Mouse (Mus musculus): ENCODE measurements around the gene Sde2.
"Not testable (repeated sequence)": the region's sequence is repeated elsewhere in the genome, so short reads cannot be mapped to it uniquely, and the experiment has no call there.

Gene Sde2

GRCm38 (mm10) chr1:180888556-180889042 lies 37.7 kb downstream of the Sde2 start:
- peak; percentile 70 for DNase-seq

GRCm38 (mm10) chr1:180889172-180889571 lies 38.2 kb downstream of the Sde2 start:
- DNase-seq, result no peak

- no peak for DNase-seq
Observed at GRCm38 (mm10) chr1:180889841-180890240, 38.9 kb downstream of the Sde2 start.

GRCm38 (mm10) chr1:180892808-180893207 lies 41.9 kb downstream of the Sde2 start, which contains the start of gene Lefty2:
Gene Lefty2 (plus strand): TSS chr1:180893108.
- no peak for DNase-seq

DNA sequence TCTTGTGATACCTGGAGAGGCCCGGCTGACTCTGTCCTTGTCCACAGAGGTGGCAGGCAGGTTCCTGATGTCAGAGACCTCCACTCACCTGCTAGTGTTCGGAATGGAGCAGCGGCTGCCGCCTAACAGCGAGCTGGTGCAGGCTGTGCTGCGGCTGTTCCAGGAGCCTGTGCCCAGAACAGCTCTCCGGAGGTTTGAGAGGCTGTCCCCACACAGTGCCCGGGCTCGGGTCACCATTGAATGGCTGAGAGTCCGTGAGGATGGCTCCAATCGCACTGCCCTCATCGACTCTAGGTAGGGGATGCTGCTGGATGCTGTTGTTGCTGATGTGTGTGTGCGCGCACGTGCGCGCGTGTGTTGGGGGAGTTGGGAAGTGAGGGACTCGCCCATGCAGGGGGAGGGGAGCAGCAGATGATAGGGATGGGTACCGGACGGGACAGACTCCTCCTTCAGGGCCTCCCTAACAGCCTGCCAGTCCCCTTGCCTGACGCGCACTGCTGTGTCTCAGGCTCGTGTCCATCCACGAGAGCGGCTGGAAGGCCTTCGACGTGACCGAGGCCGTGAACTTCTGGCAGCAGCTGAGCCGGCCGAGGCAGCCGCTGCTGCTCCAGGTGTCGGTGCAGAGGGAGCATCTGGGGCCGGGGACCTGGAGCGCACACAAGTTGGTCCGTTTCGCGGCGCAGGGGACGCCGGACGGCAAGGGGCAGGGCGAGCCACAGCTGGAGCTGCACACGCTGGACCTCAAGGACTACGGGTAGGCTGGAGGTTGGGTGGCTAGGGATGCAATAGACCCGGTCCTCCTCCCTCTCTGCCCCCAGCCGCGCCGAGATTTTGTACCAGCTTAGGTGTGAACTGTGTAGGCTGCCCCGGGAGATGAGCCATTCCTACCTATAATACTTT lies 43.4 kb downstream of the Sde2 start:
- DNase-seq, result not testable (repeated sequence)

GRCm38 (mm10) chr1:180901107-180901506 lies 50.2 kb downstream of the Sde2 start:
- DNase-seq, result no peak

DNA sequence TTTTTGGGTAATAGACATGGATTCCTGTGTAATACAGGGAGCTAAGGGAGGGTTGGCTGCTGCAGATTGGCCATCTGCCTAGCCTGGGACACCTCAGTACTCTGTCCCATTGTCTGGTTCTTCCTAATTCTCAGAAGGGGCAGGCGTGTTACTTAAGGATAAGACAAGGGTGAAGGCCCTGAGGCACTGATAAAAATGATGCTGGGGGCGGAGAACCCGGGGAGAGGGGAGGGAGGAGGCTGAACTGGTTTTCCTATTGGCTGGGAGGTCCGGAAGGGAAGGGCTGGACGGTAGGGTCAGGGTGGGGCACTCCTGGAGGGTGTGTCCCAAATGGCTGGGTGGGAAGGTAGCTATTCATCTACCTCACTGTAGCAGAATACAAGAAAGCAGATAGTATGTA lies 52.0 kb downstream of the Sde2 start:
- DNase-seq, result no peak

DNA sequence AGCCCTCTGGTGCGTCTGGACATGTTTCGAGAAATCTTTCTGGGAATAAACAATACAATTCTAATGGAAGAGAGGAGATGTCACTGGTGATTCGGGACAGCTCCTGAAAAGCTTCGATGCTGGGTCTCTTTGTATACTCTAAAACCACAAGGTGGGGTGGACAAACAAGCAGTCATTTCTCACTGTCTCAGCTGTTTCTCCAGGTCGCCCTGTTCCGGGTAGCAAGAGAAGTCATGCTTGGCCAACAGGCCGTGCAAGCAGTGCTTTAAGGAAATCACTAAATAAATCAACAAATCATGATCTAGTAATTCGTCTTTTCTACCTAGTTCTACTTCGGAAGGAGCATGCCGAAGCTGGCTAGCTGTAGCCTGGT lies 52.7 kb downstream of the Sde2 start:
- DNase-seq, result no peak

DNA sequence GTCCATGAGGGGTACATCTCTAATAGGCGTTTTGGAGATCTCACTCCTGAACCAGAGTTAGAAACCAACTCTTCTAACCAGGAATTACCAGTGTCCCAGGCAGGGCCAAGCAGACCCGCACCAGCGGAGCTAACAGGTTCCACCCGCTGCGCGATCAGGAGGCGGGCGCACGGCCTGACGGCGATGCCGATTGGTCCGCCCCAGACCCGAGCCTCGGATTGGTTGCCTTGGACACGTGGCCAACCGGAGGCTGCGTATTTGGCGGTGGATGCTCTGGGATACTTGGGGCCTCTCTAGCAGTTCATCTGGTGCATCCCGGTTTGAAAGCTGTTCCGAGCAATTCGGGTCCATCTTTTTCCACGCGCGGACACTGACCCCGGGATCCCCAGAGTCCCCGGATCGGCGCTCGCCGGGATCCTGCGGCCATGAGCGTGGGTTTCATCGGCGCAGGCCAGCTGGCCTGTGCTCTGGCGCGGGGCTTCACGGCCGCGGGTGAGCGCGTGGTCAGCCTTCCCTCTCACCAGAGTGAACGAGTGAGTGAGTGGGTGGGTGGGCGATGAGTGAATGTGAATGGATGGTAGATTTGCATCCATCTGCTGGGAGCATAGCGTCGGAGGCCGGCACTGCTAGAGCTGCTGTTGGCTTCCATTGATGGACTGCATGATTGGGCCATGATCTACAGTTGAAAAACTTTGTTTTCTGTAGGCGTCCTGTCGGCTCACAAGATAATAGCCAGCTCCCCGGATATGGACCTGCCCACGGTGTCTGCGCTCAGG lies 53.3 kb downstream of the Sde2 start, which contains the start of gene Pycr2:
Gene Pycr2 (plus strand): TSS at position 255 of the 776 bp plus-strand sequence.
- DNase-seq, result peak; percentile 93

GRCm38 (mm10) chr1:180904815-180905080 lies 53.8 kb downstream of the Sde2 start:
- DNase-seq, result no peak

- no peak for DNase-seq
Observed at GRCm38 (mm10) chr1:180905307-180905706, 54.4 kb downstream of the Sde2 start.

GRCm38 (mm10) chr1:180905876-180906275 lies 54.9 kb downstream of the Sde2 start:
- DNase-seq, result no peak

DNA sequence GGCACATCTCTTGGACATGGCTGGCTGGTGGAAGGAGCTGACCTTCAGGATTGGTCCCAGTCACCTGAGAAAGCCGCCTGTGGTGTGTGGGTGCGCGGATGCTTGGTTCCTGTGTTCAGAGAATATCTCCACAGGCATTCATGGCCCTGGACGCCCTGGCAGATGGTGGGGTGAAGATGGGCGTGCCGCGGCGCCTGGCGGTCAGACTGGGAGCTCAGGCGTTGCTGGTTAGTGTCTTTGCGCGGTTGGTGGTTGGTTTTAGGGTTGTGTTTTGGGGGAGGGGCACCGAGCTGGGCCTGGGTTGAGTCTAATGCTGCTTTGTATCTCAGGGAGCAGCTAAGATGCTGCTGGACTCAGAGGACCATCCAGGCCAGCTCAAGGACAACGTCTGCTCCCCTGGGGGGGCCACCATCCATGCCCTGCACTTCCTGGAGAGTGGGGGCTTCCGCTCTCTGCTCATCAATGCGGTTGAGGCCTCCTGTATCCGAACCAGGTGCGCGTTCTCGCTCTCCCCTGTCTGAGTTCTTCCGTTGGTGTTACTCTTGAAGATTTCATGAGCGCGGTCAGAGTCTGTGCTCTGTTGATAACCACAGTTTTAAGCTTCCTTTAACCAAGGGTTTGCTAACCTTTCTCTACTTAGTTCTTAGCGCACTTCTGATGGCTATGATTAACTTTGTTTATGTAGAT lies 55.7 kb downstream of the Sde2 start:
- DNase-seq, result no peak

DNA sequence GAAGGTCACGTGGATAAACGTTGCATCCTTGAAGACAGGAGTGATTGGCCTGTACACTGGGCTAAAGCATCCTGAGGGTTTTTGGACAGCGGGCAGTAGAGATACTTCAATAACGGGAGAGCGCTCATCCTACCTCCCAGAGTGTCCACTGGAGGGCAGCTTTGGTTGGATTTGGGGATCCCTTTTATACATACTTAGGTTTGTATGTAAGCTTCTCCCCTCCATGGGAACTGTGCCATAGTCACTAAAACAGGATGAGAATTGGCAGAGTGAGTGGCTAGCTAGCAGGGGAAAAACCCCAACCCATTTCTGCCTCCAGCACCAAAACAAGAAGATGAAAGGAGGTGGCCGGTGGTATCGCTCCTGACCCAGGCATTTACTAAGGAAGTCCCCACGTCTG lies 60.2 kb downstream of the Sde2 start:
- DNase-seq, result no peak

DNA sequence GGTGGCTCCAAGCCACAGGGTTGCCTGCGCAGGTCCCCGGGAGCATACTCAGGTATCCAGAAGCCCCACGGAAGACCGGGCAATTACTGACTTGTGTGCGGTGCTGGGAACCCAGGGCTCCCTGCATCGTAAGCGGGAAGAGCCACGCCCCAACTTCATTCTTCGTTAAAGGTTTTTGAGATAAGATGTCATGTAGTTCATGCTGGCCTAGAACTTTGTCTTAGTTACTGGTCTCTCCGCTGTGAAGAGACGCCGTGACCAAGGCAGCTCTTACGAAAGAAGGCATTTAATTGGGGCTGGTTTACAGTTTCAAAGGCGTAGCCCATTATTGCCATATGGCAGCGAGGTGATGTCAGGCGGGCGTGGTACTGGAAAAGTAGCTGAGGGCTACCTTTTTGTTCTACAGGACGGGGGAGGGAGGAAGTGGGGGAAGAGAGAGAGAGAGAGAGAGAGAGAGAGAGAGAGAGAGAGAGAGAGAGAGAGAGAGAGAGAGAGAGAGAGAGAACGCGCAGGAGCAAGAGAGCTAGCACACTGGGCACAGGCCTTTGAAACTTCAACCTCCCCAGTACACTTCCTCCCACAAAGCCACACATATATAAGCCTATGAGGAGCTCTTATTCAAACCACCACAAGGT lies 60.8 kb downstream of the Sde2 start:
- DNase-seq, result no peak

DNA sequence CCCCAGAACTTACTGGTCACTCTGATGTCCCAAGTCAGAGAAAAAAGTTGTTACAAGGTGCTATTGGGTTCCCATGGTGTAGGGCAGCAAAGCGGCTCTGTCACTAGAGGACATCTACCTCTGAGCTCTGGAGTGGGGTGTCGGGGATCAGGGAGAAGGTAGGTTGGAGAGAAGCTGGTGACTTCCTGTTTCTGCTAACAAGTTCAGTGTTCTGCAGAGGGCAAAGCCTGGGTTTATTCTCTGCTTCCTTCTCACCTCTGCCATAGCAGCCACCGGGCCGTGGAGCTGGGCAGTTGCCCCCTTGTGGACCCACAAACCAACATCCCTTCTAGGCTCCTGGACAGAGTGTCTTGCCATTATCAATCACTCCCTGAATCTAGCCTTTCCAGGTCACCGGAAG lies 61.9 kb downstream of the Sde2 start:
- no peak for DNase-seq

DNA sequence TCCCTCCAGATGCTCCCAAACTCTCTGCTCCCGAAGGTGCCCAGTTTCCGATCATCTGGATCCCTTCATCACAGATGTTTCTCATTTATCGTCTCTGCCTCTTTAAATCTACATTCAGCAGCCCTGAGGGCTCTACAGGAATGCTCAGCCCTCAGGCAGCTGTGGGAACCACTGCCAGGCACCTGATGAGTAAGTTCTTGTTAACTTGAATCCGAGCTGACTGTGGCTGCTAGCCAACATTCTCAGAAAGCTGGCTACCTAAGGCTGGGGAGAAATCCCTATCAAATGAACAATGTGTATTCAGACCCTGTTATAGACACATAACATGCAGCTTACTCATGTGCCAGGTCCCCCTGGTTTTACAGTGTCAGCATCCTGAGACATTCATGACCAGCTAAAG lies 62.9 kb downstream of the Sde2 start:
- no peak for DNase-seq

DNA sequence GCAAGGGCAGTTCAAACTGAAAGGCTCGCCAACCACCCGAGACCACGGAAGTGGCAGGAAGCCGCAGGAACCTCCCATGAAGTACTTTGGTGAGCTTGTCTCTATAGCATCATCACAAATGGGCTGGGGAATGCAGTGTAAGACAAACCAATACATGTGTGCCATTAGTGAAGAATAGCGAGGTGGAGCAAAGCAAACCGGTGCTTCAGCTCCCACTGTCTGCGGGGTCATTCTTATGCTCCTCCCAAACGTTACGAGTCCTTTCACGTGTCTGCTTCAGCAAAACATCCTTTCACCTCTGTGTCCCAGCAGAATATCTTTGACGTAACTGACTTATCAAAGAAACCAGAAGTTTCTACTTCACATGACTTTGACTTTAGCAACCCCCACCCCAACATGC lies 65.5 kb downstream of the Sde2 start:
- DNase-seq, result no peak

DNA sequence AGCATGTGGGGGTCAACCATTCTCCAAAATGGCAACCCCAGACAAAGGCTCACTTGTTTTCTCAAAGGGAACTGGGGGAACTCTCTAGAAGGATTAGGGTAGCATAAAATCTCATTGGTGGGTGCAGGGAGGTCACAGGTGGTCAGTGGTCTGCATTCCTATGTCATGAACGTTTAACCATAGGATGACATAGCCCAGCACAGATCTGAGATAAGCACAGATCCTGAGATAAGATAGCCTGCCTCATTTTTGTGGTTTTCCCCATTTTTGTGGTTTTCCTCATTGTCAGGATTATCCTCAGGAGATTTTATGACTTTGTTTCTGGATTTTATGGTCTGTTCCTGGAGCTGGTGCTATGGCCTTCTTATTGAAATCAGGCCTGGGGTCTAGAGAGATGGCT lies 66.1 kb downstream of the Sde2 start:
- no peak for DNase-seq
